Mouse (Mus musculus) testis, postnatal 10 days (tissue): ENCODE results near the gene Bgn.

Source experiments
- DNase-seq: peaks from one replicate; pipeline ENCODE4 v3.0.0; 2021; ENCODE audit warnings: low spot score

Gene Bgn

DNA sequence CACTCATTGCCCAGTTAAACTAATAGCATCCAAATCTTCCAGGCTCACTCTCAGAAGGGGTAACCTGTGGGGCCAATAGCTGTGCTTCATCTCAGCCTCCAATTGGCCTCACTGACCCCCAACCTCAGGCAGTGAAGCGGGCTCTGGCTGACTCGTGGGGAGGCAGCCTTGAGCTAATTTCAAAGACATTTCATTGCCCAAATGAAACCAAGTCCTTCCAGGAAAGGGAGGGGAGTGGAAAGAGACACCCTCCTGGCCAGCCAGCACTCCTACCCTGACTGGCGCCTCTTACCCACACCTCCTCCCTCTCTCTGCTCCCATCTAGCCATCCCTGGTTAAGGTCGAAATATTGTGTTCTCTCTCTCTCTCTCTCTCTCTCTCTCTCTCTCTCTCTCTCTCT, 6.8 kb downstream of the Bgn start:
- DNase-seq: no peak

DNA sequence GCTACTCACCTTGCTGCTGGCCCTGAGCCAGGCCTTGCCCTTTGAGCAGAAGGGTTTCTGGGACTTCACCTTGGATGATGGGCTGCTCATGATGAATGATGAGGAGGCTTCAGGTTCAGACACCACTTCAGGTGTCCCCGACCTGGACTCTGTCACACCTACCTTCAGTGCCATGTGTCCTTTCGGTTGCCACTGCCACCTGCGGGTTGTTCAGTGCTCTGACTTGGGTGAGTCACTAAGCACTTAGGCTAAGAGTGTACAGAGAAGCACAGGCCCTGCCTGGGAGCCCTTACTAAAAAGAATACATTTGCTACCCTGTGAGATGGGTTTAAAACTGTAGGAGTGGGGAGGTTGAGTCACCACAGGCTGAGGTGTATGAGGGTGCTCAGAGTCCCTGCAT, 7.4 kb downstream of the Bgn start:
- DNase-seq: no peak

DNA sequence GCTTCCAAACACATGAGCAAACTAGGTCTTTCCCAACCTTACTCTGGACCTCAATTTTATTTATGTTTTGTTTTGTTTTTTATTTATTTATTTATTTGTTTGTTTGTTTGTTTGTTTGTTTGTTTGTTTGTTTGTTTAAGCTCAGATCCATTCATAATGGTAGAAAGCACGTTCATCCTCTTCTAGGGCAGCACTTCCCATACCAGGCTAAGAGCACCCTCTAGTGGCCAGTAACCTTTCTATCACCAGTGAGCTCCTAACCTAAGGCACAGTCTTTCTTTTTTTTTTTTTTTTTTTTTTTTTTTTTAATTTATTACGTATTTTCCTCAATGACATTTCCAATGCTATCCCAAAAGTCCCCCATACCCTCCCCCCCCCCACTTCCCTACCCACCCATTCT, 10.2 kb downstream of the Bgn start:
- DNase-seq: peak; percentile 50

DNA sequence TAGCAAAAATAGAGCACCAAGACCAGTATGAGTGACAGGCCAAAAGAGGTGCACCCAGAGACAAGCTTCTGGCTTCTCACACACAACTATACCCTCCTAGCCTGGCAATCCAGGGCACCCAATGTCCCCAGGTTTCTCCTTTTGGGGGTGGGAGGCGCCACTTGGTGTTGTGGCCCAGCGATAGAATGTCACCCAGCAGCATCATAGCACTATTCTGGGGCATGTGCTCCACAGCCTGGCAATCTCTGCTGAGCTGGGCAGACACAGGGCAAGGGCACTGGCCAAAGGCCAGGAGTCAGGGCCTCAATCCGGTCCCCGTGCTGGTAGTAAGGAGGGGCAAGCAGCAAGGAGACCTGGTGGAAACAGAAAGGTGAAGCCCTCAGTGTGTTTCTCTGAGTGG, 13.3 kb downstream of the Bgn start:
- DNase-seq: no peak

DNA sequence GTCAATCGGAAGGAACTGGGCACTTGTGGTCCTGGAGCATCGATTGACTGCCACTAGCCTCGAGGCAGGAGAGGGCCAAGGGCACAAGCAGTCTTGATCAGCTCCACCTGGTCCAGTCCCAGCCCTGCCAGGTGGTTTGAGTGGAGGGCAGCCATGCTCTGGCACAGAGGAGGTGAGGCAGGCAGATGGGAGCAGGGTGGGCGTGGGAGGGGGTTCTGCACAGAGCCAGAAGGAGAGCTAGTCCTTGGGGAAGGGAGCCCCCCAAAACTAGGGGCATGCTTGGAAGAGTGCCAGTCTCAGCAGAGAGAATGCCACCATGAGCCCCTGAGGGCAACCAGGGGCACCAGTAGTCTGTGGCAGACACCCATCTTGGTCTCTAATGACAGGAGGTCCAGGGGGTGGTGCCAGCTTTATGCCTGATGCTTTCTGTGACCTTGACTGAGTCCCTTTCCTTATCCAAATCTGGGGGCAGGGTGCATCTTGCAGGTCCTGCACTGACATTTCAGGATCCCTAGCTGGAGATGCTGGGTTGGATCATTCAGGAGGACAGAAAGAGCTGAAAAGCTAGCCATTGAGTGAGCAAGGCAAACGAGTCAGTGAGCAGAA, 21.8 kb downstream of the Bgn start:
- DNase-seq: no peak

DNA sequence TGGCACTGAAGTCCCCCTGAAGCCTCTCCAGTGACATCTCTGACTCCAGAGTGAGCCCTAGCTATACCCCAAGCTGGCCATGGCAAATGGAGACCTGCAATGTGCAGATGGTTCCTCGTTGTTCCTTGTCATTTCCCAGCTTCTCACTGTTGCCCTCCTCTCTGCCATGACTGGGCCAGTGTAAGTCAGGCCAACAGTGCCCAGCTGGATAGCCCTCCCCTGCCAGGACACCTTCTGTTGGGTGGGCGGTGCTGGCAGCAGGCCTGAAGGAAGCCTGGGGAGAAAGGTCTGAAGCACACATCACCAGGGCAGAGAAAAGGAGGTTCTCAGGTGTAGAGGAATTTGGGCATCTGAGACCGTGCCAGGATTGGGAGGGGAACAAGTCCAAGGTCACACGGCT, 23.2 kb downstream of the Bgn start:
- DNase-seq: no peak

DNA sequence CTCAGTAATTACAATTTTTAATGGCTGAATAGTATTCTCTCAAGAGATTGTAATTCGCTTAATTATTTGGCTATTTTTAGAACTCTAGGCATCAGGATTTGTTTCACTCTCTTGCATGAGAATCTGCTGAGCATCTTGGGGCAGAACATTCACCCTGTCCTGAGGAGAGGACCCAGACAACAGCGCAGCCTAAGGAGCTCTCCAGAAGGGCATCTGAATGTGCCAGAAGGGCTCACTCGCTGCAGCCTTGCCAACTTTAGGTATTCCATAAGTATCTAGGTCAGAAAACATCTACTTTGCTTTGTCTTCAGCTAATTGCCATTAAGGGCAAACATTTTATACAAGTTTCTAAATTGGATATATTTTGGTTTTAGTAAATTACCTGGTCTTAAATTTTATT, 25.8 kb downstream of the Bgn start:
- no peak for DNase-seq

DNA sequence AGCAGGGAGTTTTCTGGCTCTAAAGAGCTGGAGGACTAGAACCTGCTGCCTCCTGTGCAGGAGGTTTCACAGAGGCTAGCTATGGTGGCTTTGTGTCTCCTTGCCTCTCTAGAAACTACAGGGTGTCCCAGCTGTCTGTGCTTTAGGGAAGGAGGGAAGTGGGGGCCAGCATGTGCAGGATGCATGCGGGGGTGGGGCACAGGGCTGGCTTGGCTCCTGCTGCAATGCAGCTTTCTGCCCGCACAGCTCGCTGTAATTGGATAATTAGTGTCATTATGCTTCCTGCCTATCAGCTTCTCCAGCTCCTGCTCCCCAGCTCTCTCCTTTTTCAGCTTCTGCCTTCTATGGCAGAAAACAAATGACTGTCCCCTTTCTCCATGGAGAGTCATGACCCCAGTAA, 29.5 kb downstream of the Bgn start:
- no peak for DNase-seq

DNA sequence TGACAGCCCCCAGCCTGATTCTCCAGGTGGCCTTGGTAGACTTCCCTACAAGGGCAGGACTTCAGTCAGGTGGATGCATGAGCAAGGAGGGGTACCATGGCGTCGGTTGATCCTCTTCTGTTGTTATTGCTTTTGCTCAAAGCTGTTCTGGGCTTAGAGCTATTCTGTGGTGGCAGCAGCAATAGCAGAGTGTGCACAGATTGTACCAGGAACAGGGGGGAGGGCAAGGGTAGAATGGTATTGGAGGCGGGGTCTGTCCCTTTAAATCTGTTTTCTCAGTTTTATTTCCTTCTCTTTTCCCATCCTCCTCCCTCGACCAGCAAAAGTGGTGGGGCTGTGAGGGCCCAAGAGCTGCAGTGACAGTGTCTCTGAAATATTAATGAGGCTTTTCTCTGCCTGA, 33.2 kb downstream of the Bgn start:
- DNase-seq: no peak

DNA sequence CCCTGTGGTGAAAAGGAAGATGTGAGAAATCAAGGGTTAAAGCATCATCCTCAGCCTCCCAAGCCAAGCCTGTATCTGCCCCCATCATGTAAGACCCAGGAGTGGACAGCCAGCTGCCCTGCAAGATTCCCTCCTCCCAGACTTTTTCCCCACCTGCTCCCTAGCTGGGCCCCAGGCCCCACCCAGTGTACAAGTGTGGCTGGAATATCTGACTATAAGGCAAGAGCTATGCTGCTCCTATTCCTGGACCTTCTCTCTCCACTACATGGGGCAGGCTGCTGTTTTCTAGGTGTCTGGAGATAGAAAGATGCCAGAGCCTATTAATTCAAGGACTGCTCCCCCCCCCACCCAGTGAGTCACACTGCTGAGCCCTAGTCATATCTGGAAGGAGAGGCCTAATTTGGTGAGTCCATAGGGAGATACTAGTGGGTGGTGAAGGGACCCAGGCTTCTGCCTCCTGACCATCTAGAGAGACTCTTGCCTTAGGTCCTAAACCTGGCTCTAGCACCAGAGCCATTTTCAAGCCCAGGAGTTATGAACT, 33.7 kb downstream of the Bgn start:
- no peak for DNase-seq

DNA sequence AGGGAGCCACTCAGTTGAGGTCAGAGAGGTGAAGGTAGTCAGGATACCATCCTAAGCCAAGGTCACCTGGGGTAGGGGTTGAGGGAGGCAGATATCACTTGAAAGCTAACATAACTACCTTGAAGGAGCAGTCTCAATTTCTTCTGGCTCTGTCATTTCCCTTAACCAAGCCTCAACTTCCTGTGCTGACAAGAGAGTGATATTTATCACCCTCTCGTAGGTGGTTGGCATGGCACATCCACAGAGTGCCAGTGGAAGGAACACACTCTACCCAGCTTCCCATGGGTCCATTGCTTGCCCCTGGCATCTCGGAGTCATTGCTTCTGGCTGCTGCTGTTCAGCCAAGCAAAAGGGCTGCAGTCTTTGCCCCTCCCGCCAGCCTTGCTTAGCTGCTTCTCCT, 37.3 kb downstream of the Bgn start:
- no peak for DNase-seq

DNA sequence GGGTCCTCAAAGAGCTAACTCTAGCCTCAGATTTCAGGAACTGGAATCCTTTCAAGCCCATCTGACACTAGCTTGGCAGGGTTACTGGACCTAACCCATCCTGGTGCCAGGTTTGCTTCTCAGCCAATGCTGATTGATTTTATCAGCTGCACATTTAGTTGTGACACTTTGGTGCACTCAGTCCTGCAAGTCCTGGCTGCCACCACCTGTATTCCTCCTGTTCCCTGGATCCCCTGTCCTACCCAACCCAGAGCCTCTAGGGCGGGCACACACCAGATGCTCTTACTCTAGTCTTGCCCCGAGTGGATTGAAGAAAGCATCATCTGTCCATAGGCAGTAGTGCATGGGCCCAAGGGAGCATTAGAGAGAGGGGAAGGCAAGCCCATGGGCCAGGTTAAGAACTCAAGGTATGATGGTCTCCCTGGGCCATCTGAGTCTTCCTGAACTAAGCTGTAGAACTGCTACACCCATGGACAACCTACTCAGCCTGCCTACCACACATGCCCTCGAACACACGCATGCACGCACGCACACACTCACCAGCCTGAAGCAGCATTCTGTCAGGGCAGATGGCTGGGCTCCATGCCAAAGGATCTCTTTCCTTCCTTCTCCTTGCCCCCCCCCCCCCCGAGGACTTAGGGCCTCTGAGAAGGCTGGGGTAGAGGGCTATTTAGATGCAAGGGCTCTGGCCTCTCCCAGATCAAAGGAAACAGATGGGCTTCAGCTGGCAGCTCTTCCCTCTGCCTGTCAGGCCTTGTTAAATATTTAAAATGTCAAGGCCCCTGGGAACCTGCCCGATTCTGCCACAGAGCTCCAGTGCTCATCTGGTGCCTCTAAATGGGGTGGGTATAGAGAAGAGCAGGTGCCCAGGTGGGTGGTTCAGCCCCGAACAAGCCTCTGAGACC, 41.2 kb downstream of the Bgn start:
- no peak for DNase-seq

DNA sequence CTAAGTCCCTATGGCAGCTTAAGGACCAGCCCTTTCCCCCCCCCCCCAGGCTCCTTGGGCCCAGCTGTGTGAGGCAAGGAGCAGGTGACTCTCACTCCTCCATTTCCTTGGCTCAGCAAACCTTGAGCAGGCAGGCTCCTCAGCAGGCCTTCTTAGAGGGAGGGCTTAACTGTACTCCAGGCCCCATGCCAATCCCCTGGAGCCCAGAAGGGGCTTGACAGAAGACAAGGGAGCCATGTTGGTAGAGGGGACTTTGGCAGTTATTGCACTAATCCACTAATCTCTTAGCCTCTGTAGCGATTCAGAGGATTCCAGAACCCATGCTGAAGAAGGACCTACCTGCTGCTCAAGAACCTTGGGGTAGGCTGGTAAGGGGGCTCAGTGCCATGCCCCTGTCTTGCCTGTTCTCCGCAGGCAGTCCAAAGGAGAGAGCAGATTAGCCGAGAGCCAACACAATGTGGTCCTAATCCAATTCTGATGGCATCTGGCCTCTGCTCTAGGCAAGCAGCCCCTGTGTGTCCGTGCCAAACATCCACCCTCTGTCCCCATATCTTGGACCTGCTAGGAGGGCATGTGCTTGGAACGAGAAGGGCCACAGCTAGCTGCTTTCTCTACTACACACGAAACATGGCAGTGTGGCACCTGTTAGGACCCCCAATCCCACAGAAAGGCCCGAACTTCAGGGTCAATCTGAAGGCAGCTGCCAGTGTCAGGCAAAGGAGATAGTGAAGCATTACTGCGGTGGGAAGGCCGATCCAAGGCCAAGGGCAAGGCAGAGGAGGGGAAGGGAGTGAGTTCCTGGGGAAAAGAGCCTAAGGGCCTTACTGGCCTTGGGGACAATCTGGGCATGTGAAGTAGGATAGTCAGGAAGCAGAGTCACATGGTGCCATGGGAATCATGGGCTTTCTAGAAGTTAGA, 42.1 kb downstream of the Bgn start:
- no peak for DNase-seq

DNA sequence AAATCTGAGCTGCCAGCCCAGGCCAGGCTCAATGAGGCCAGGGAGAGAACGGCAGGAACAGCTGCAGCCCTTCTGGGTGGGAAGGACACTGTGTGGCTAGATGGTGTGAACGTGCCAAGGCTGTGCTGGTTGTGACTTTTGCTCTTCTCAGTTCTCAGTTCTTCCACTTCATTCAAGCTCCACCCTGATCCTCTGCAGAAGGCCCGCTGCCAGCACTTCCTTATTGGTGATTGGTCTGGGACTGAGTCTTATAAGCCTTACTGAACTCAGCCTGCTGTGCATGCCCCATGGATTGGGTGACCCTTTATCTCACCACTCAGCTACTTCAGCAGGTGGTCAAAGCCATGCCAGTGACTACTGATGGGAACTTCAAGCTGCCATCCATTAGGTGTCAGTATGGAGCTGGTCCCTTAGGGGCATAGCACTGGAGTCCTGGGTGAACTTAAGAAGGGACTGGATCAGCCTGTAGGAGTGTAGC, 43.0 kb downstream of the Bgn start:
- DNase-seq: peak; percentile 44

DNA sequence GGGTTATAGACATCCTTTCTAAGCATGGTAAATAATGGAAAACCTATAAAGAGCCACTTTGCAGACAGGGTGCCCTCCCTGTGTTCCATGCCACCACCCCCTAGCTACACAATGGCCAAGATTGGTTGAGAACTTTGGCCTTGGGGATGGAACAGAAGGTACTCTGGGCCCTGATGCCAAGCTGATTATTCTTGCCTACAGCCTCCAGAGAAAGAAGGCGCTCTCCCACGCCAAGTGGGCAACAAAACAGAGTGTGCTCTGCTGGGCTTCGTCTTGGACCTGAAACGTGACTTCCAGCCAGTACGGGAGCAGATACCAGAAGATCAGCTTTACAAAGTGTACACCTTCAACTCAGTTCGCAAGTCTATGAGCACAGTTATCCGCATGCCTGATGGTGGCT, 54.5 kb downstream of the Bgn start:
- DNase-seq: no peak

DNA sequence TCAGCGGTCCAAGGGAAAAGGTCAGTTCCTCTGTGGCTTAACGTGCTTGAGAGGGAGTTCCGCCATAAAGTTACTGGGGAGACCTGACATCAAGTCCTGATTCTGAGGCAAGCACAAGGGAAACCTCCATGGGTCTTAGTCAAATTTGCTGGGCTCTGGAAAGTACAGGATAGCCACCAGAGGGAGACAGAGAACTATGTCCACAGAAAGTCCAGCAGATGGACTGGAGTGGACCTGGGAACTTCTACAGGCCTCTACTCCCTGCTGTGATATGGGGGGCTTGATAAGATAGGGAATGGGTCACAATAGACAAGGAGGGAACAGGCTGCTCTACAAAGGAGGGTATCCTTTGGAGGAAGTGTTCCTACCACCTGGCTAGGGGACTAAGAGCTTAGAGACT, 59.9 kb downstream of the Bgn start:
- DNase-seq: no peak
